Mouse (Mus musculus) testis, adult 2 months (tissue): ENCODE results near the gene Dync1i1. TPM values are rescaled to one million over a fixed set of nuclear protein-coding genes. Genes with fewer than 3 reads are reported as not detected.
A peak's percentile ranks its signal among the peaks of the same experiment; 100 is the strongest.
"Not testable (repeated sequence)": the region's sequence is repeated elsewhere in the genome, so short reads cannot be mapped to it uniquely, and the experiment has no call there.

ENCODE experiments used
- H3K27ac ChIP-seq: fragments of 200-500 bp; 2 replicates; pipeline ENCODE4 v1.5.1; 2012; ENCODE audit warnings: low read depth, low read length; ENCODE audit not compliant: control insufficient read depth, insufficient read depth
- H3K27me3 ChIP-seq: fragments of 200-500 bp; 2 replicates; pipeline ENCODE4 v1.6.1; 2012; ENCODE audit warnings: mild to moderate bottlenecking, low read length, moderate library complexity; ENCODE audit not compliant: control insufficient read depth, insufficient read depth
- H3K36me3 ChIP-seq: fragments of 200-500 bp; 2 replicates; pipeline ENCODE4 v1.6.1; 2012; ENCODE audit warnings: mild to moderate bottlenecking, low read length; ENCODE audit not compliant: control insufficient read depth, insufficient read depth
- H3K4me1 ChIP-seq: fragments of 200-500 bp; 2 replicates; pipeline ENCODE4 v1.6.1; 2012; ENCODE audit warnings: low read length; ENCODE audit not compliant: control insufficient read depth, insufficient read depth
- H3K4me3 ChIP-seq: fragments of 200-500 bp; 2 replicates; pipeline ENCODE4 v1.5.1; 2012; ENCODE audit warnings: low read depth, mild to moderate bottlenecking, low read length, moderate library complexity, mixed read lengths; ENCODE audit not compliant: control insufficient read depth
- CTCF ChIP-seq: fragments of 200-500 bp; IDR thresholded peaks from 2 replicates; pipeline ENCODE4 v1.5.1; 2012; ENCODE audit warnings: low read depth, mild to moderate bottlenecking, inconsistent platforms, low read length, moderate library complexity; ENCODE audit not compliant: control insufficient read depth, insufficient read depth, insufficient replicate concordance
- POLR2A ChIP-seq: fragments of 200-500 bp; IDR thresholded peaks from 2 replicates; pipeline ENCODE4 v1.6.1; 2012; ENCODE audit warnings: low read depth, mild to moderate bottlenecking, inconsistent platforms, low read length, moderate library complexity; ENCODE audit not compliant: control insufficient read depth
- polyA plus RNA-seq: library from polyadenylated mRNA; depleted of rRNA; stranded (reverse); fragments of >200 nt; gene quantifications from 2 replicates; pipeline ENCODE4 v1.2.3, GENCODE M21; 2012; rRNA removed

Gene Dync1i1
- 10.6 and 12.1 TPM in 2 replicates for polyA plus RNA-seq

DNA sequence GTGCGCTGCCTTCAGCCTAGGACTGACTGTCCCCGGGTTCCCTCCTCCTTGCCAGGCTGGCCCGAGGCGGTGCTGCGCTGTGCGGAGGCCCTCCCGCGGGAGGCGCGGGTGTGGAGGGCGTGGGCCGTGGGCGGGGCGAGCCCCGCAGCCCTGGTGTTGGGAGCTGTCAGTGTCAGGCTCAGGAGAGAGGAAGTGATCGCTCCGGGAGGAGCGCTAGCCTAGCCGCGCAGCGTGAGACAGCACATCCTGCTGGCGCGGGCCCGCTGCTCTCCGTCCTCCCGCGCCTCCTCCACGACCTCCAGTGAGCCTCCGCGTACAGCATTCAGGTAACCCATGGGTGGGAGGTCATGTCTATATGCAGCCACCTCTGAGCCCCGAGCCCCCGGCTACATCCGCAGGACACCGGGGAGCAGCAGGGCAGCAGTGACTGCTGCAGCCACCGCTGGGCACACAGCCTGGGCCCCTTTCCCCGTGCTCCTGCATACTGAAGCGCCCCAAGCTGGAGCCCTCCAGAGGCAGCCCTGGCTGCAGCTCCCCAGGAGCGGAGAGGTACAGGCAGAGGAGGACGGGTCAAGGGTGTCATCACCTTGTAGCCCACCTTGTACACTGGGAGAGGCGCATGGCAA lies at the start of gene Dync1i1:
Gene Dync1i1 (plus strand): TSS at position 29 of the 626 bp plus-strand sequence.
- Histone ChIP-seq H3K4me1 (peaks cover 2% of the 10 kb centered on the region; the same call in 1 of the 2 replicates), H3K4me3 (peak within 1 kb of the TSS; percentile 82), H3K27ac (0 out of 2 replicates have a peak within 1 kb of the TSS, but pooled peaks have one; percentile 7), H3K27me3 (no peaks in the 10 kb centered on the region), H3K36me3 (no peaks in the 10 kb centered on the region)
- TF ChIP-seq POLR2A (peak; percentile 54; the same call in 1 of the 2 replicates), CTCF (no peak)

DNA sequence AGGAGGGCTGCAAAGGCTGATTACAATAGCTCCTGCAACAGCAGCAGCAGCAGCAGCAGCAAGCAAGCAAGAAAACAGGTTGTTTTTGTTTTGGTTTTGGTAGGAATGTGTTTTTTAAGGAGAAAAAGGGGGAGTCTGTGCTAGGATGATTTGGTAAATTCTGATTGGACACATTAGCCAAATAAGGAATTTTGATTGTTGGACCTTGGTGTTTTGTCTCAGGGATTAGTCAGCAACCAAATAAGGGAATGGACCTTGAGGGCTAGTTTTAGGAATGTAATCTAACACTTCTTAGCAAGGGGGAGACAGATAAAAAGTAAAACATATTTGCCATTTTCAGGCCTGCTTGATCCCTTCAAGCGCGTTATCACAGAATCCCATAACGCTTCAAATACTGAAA lies 45.7 kb upstream of the Dync1i1 start:
- Histone ChIP-seq H3K27ac (peak overlapping the region; percentile 80), H3K4me1 (no peaks in the 10 kb centered on the region), H3K36me3 (no peaks in the 10 kb centered on the region), H3K27me3 (no peaks in the 10 kb centered on the region), H3K4me3 (no peak overlapping the region)
- TF ChIP-seq POLR2A (no peak), CTCF (no peak)

DNA sequence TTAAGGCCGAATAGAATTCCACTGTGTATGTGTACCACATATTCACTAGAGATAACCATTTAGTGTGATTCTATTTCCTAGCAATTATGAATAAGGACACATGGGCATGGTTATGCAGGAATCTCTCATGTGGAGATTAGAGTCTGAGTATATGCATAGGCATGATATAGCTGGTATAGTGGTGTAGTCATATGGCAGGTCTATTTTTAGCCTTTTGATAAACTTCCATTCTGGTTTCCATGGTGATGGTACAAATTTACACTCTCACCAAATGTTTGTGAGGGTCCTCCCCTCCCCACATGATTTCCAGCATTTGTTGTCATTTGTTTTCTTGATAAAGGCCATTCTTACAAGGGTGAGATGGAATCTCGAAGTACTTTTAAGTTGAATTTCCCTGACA lies 23.6 kb upstream of the Dync1i1 start:
- H3K4me3 ChIP-seq, result no peak overlapping the region
- H3K36me3 ChIP-seq, result no peaks in the 10 kb centered on the region
- H3K27me3 ChIP-seq, result no peaks in the 10 kb centered on the region
- no peaks in the 10 kb centered on the region for H3K4me1 ChIP-seq
- H3K27ac ChIP-seq, result no peak overlapping the region
- TF ChIP-seq POLR2A (no peak), CTCF (no peak)

DNA sequence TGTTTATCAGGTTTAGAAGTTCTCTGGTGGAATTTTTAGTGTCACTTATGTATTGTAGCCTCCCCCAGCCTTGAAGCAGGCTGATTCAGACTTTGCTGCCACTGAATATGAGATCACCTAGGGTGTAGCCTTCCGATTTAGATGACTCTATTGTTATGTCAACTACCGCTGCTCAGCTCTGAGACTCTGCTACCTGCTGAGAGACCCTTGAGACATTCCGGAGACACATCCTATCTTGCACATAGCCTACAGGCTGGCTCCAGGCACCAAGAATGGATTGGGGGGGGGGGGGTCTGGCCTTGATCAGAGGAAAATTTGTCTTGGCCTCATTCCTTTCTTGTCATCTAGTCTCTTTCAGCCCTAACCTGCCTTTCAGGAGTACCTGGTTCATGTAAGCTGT lies 17.5 kb upstream of the Dync1i1 start:
- not testable (repeated sequence) for H3K27ac ChIP-seq, H3K4me3 ChIP-seq, H3K4me1 ChIP-seq, H3K27me3 ChIP-seq, H3K36me3 ChIP-seq

DNA sequence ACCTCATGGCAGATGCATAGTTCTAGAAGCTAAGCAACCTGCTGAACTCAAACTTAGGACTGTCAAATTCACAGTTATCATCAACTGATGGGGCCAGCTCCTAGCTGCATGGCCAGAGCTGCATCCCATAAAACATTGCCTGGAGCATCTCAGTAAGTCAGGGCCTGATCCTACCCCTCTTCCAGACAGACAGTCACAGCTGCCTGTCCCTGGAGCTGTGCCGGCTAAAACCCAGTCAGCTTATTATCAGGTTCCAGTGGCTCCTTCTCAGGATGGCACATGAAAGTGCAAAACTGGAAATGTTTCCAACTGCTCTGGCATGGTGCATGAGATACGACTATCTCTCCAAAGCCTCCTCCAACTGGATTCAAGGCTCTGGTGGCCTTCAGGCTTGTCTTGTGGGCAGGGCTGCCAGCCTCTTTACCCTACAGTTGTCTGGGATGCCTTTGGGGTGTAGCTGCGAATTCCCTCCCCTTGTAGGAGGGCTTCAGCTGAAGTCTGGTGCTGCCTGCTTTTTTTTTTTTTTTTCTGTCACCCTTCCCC lies 15.3 kb upstream of the Dync1i1 start:
- H3K4me3 ChIP-seq, result no peak overlapping the region
- H3K27me3 ChIP-seq, result no peaks in the 10 kb centered on the region
- no peaks in the 10 kb centered on the region for H3K4me1 ChIP-seq
- H3K27ac ChIP-seq, result no peak overlapping the region
- no peaks in the 10 kb centered on the region for H3K36me3 ChIP-seq
- no peak for TF ChIP-seq POLR2A
- TF ChIP-seq CTCF, result no peak

DNA sequence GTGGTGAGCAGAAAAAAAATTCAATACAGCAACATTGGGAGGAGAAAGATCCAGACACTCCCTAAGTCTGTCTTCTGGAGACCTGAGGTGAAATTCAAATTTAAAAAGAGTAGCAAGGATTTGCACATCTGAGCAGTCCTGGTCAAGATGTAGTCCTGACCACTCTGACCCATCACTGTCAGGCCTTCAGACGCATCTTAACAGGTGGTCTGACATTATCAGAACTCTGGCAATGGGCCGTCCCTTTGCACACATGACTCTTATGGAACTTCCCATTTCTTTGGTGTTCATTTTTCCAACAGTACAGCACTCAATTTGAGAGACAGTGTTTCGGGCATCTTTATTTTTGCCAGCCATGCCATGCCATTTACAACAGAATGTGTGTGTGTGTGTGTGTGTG lies 12.8 kb upstream of the Dync1i1 start:
- Histone ChIP-seq H3K27ac (no peak overlapping the region), H3K4me1 (no peaks in the 10 kb centered on the region), H3K4me3 (no peak overlapping the region), H3K36me3 (no peaks in the 10 kb centered on the region), H3K27me3 (no peaks in the 10 kb centered on the region)
- TF ChIP-seq POLR2A, result no peak
- no peak for TF ChIP-seq CTCF

DNA sequence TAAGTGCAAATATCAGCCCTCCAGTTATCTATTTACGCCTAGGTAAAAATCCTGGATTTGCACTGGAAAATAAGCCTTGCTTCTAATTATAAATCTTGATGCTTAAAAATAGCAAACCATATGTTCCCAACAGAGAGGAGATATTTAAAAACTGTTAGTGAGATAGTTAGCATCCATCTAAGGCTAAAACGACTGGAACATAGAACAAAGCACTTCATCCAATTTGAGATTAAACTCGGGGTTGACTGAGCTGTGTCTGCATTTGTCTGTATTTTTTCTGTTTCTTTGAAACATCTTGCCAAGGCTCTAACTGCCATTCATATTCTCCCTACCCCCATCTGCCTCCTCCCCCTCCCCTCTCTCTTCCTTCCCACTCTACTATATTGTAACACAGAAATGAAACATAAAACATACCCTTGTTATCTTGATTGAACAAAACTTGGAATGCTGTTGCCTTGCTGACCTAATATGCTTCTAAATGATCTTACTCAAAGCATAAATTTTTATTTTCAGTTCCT lies 10.3 kb upstream of the Dync1i1 start:
- Histone ChIP-seq H3K27ac (no peak overlapping the region), H3K36me3 (no peaks in the 10 kb centered on the region), H3K4me3 (no peak overlapping the region), H3K27me3 (no peaks in the 10 kb centered on the region), H3K4me1 (no peaks in the 10 kb centered on the region)
- TF ChIP-seq POLR2A (no peak), CTCF (no peak)
